Mouse (Mus musculus) kidney, adult 11 months (tissue): ENCODE data around the gene Tmem150a.

Experiments
- DNase-seq: peaks from one replicate; pipeline ENCODE4 v3.0.0; 2022

The Tmem150a gene

DNA sequence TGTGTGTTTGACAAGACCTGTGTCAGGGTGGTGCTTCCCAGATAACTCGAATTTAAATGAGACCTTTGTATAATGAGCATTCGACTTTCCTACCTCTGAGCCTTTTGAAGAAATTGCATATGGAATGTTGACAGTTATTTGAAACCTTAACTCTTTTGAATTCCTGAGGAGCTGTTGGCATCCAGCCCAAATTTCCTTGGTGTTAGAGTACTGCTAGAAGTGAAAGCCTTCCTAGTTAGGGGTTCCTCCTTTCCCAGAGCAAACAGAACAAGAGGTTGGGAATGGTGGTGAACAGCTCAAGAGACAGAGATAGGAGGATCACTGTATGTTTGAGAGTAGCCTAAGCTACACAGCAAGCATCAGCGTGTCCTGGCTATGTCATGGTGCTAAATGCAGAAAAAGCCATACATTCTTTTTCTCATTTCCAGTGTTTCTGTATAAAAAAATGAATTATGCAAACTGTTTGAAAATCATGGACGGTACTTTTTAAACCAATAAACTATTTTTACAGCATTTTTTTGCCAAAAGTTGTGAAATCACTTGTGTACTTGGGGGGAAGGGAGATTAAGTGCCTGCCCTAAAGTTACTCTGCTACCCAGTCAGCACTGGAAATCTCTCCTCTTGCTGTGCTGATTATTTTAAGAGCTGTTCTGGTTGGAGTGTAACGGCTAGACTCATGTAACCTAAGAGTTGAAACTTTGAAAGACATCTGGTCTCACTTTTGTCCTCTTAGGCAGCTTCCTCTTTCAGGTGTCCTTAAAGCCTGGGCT, 2.4 kb upstream of the Tmem150a start:
- no peak for DNase-seq

DNA sequence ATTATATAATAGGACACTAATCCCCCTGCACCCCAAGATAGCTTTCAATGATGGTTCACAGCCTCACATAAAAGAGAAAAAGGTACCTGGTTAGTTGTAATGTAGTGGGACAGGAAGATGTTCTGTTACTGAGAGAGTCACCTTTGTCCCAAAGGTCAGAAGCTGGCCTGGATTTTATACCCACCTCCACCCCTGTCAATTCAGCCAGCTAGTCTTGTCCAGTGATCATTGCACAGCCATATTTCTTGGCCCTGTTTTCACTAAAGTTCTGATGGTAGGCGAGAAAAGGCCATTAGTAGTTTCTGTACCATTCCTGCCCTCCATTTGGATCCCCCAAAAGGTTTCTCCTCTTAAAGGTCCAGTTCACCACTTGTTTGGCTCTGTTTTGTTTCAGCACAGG, 1.2 kb upstream of the Tmem150a start:
- no peak for DNase-seq

DNA sequence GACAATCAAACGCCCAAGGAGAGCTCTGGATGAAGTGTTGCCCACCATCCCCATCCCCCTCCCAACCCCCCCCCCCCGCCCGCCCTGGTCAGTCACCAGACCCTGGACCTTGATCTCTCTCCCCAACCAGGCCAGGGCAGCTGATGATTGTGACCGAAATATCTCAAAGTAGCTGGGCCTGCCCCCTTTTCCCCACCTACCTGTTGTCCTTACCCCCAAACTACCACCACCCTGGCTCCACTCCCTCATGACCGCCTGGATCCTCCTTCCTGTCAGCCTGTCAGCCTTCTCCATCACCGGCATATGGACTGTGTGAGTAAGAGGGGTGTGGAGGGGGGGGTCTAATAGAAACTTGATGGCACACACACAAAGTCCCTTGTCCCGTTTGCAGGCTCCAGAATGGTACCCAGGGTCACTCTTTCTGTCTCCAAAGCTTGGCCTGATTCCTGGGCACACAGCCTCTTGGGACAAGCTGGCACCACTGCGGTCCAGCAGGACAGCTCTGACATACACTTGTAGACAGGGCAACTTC, 820 bp downstream of the Tmem150a start:
- DNase-seq, result peak; percentile 58

DNA sequence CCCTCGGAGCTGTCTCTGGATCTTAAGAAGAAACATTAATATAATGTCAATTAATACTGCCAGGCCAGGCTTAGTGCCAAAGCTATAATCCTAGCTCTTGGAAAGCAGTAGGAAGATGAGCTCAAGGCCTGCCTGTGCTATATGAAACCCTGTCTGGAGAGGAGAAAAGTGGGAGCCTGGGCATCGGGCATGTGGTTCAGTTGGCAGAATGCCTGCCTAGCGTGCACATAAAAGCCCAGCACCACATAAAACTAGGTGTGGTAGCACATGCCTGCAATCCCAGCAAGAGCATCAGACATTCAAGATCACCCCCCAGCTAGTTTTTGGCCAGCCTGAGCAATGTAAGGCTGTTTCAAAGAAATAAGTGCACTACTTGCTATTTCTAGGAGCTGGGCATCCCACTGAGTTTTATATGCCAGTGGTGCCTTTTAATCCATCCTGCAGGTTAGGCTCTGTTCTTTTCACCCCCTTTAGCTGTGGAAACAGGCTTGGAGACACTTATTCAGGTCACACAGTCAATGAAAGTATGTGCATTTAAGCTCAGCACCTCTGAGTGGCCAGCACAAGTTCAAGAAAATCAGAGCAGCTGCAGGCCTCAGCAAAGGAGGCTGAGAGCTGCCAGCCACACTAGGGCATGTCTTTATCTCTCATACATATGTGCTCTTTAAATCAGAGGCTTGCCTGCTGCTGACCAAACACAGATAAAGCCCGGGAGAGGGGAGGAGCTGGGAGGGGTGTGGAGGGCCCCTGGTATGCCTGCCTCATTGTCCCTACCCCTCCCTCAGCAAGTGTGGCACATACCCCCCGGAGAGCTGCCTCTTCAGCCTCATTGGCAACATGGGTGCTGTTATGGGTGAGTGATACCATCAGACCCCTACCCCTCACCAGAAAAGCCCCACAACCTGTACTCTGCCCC, 2.2 kb downstream of the Tmem150a start:
- DNase-seq, result peak; percentile 33

DNA sequence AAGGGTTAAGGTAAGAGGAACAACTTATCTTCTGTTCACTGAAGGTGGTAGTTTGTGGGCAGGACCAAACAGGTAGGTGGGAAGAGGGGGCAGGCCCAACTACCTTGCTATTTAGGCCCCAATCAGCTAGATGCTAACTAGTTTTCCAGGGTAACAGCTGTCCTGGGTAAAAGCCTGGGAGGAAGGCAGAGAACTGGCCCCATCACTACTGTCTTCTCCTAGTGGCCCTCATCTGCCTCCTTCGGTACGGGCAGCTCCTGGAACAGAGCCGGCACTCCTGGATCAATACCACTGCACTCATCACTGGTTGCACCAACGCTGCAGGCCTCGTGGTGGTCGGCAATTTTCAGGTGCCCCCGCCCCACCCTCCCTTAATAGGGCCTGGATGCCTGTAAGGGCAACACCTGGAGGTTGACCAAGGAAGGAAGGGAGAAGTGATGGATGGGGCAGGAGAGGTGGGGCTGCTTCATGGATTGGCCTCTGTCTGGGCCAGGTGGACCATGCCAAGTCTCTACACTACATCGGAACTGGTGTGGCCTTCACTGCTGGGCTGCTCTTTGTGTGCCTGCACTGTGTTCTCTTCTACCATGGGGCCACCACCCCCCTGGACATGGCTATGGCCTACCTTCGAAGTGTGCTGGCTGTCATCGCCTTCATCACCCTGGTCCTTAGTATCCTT, 3.0 kb downstream of the Tmem150a start:
- no peak for DNase-seq

DNA sequence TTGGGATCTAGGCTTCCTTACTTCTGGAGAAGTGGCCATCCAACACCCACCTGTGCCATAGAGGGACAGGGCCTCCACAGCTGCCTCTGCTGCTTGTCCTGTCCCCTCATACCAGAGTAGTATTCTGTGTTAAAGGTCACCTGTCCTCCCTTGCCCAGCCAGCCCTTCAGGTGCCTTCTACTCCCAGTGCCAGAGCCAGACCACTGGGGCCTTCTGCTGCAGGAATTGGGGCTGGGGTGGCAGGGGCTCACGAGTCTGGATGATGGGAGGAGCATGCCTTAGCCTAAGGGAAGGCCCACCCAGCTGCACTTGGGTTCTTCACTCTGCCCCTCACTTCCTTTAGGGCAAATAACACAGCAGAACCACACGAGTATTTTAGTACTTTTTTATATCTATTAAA, 4.1 kb downstream of the Tmem150a start:
- no peak for DNase-seq

DNA sequence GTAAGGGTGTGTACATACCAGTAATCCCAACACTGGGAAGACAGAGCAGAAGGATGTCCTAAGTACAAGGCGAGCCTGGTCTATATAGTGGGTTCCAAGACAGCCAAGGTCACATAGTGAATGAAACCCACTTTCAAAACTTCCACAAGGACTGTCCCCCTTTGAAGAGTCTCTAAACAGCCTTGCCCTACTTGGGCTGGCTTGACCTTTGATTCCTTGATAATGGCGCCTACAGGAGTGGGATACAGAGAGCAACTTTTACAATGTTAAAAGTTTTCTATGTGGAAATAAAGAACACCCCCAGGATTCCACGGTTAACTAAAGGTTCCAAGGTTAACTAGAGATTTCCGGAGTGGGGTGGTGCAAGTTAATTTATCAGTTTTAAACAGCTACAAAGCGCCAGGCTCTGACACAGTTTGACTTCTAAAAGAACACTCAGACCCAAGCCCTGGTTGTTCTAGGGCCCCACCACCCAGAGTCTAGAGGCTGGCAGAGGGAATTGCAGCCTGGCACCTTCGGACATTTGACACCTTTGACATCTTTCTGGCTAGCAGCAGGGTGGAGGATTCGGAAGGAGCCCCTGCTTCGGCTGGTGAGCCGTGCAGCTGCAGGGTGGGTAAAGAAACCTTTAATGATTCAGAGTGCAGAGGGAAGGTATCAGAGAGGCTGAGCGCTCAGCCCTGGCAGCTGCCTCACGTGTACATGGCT, 4.8 kb downstream of the Tmem150a start:
- peak; percentile 63 for DNase-seq

DNA sequence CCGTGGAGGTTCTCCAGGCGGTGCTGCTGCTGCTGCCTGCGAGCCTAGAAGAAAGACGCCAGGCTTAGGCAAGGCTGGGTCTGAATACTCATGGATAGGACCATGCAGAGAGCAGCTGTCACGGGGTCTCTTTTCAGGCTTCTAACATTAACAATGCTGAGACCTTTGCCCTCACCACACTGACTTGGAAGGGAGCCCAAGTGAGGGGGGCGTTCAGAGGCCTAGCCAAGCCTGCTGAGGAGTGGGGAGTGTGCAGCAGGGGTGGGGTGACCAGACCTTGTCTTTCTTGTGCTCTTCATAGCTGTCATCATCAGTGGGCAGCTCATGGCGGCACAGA, 5.3 kb downstream of the Tmem150a start:
- peak; percentile 79 for DNase-seq

DNA sequence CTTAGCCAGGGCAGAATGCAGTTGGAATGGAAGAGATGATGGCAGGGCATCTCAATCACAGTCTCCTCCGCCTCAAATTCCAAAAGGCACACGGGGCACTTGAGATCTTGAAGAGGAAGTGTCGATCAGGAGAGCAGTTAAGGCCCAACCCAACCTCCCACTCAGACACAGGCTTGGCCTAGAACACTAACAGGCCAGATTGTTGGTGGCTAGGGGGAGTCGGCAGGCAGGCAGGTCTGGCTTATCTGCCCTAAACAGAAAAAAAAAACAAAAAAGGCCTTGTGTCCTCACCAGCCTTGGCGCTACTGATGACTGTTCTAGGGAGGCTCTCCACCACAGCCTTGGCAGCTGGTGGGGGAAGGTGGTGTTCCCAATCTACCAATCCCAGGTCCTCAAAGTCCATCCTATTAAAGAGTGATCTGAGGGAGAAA, 5.9 kb downstream of the Tmem150a start:
- DNase-seq, result no peak

DNA sequence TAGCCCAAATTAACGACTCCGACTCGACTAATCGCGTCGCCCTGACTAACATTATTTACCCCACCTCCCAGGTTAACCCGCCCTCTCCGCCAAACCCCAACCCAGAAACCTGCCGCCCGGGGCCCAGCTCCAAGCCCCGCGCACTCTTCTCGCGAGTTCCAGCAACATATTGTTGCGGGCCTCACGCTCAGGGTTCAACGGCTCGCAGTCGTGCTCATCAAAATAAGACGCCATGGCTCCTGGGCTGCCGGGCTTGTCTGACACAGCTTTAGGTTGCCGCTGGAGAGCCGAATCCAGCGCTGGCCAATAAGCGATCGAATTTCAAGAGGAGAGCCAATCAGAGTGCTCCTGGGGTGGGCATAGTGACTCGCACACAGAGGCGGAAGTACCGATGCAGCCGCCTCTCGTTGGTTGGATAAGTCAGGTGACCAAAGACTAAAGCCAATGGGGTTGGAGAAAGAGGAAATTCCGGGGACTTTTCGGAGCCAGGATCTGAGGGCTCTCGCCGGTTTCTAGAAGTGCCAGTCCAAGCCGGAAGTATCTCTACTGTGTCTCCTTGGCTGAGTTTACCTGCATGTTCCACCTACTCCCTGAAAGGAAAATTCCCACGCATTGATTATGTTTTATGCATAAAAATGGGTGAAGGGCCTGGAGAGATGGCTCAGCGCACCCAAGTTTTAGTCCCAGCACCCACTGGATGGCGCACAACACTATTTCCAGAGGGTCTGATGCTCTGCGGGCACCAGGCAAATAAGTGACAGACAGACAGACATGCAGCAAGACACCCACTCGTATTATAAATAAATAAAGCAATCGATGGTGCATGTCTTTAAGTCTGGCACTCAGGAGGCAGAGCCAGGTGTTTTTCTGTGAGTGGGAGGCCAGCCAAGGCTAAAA, 7.1 kb downstream of the Tmem150a start:
- peak; percentile 98 for DNase-seq

DNA sequence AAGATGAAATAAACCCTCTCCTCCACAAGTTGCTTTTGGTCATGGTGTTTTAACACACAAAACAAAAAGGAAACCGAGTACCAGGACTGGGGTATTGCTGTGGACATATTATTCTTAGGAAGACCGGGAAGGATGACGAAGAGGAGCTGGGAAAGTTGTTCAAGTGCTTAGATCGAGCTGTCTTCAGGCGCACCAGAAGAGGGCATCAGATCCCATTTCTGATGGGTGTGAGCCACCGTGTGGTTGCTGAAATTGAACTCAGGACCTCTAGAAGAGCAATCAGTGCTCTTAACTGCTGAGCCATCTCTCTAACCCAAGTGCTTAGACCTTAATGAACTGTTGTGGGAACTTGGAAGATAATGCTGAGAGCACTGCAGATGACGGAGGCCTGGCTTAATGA, 8.8 kb downstream of the Tmem150a start:
- no peak for DNase-seq

DNA sequence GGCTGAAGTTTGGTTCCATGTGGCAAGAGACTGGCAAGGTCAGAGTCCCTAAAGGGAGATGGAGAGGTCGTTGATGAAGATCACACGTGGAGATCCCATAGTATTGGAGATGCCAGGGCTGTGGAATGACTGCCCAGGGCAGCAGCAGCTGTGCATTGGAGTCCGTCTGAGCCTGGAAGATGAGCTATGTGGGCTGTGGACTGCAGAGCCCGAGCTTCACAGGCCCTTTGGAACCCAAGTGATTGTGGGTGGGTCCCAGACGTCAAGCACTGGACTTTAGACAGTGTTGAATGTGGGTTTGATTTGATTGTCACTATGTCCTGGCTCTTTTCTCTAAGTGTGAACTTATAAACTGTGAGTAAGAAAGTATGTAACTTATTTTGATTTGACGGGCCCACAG, 9.7 kb downstream of the Tmem150a start:
- DNase-seq, result no peak

DNA sequence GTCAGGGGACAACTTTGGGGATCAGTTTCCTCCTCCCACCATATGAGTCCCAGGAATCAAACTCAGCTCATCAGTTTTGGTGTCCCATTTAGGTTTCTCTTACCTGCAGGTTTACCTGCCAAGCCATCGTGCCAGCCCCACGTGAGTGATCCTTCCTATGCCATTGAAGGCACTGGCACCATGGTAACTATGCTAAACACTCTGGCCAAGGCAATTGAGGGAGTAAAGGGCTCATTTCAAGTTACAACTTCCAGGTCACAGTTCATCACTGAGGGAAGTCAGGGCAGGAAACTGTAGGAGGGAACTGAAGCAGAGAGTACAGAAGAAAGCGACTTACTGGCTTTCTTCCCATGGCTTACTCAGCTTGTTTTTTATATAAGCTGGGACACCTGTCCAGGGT, 11.1 kb downstream of the Tmem150a start:
- DNase-seq, result no peak

DNA sequence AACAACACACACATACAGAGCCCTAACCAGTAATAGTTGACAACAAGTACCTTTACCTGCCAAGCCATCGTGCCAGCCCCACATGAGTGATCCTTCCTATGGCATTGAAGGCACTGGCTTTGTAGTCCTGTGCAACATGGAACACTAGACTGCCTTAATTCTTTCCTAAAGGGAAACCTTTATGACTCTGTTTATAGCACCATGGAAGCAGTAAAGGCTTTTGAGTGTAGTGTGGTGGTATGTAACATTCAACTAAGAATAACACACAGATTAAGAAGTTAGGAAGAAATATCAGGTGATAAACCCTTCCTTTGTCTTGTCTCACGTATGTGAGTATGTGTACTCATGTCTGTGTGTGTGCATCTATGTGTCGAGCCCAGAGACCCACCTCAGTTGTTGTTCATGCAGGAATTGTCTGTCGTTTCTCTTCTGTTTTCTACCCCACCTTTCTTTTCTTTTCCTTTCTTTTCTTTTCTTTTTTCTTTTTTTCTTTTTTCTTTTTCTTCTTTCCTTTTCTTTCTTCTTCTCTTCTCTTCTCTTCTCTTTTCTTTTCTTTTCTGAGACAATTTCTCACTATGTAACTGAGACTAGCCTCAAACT, 11.7 kb downstream of the Tmem150a start, which contains the start of gene Rnf181:
TSS of gene Rnf181 (minus strand) at position 113 of the 600 bp plus-strand sequence.
- DNase-seq, result no peak

DNA sequence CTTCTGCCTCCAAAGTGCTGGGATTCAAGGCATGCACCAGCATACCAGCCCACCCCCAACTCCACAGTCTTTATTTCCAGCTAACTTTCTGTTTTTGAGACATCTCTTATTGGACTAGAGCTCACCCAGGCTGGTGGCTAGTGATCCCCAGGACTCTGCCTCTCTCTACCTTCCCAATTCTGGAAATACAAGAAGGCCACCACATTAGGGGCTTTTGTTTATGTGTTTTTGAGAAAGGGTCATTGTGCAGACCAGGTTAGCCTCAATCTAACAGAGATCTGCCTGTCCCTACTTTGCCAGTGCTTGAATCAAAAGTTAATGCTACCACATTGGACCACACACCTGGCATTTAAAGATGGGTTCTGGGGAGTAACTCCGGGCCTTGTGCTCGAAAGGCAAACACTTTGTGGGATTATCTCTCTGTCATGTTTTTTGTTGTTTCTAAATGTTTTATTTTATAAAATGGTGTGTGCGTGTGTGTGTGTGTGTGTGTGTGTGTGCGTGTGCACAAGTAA, 12.3 kb downstream of the Tmem150a start:
- no peak for DNase-seq

DNA sequence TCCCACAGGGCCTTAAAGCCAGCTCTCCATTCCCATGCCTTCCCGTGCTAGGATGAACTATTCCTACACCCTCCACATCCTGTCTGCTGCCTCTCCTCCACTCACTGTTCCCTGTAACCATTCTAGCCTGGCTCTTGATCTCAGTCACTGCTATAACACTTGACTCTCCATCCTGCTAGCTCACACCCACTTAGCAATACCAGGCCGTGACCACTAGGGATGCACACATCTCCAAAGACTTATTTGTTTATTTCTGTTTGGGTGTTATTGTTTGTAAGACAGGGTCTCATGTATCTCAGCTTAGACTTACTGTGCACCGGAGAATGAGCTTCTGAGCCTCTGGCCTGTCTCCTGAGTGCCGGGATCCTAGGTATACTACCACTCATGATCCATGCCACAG, 14.3 kb downstream of the Tmem150a start:
- no peak for DNase-seq

DNA sequence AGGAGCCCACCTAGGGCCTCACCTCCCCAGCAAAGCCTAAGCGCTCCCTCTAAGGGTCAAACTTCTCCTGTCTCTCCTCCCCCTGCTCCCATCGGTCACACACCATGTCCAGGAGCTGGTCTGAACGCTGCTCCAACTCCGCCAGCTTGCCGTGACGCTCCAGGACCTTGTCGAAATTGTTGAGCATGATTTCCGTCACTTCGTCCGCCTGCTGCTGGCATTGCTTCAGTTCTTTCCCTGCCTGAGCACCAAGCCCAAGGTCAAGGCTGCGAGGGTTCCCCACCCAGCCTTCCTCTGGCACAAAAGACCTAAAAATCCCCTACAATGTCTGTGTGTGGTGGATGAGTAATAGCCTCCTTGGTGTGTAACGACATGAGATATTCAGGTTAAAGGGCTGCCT, 14.8 kb downstream of the Tmem150a start:
- no peak for DNase-seq

DNA sequence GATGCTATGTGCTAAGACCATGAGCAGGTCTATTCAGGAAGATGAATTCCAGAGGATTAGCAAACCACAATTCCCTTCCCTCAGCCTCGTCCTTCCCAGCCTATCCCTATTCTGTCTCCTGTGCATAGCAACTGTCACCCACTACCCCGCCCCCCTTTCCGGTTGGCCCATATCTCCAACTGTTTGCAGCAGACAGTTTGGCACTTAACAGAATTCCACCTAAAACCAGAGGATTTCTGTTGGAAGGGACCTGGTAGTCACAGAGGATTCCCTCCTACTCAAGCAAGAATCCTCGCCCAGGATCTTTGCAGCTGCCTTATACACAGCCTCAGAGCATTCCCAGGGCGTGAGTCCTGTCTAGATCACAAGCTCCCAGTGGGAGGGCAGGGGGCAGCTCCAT, 15.9 kb downstream of the Tmem150a start:
- no peak for DNase-seq

DNA sequence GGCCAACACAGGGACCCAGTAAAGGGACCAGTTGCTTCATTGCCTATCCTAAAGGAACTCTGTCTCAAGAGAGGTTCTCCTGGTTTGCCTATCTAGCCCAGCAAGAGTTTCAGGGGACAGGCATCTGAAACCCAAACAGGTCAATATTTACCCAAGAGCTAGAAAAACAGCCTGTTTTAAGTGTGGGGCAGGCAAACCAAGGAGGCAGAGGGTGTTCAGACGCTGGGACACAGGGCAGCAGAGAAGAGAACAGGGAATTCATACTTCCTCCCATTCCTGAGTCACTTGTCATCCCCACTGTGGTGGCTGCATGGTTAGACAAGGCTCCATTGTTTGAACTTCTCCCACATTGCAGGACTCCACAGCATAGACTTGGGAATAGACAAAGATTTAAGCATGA, 16.3 kb downstream of the Tmem150a start:
- no peak for DNase-seq

DNA sequence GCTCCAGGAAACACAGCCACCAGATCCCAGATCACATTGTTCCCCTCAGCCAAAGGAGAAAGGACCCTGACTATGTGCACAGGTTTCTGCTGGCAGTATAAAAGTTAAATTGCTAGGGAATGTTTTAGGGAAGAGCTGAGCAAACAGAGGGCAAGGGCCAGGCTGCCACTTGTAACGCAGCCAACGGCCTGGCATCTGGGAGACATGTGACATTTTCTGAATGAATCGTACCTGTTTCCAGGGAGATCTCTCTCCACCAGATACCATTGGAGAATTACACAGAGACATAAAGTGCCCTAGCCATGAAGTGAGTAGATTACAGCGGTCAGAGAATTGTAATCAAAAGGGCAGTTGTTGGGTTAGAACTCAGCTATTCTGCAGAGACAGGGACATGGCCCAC, 17.9 kb downstream of the Tmem150a start:
- DNase-seq, result no peak

DNA sequence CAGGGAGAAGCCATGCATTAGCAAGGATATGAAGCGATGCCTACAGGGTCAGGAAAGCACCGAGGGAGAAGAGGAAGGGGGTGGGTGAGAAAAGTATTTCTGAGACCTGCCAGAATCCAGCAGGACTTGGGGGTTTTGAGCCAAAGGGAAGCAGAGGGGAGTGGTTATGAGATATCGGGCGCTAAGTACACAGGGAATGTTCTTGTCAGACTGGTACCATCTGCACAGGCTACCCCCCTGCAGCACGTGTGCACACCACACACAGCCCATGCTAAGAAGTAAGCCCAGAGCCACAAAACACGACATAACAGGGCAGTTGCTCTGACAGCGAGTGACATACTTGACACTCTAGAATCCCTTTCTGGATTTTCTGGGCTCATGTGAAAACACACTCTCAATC, 19.0 kb downstream of the Tmem150a start:
- DNase-seq, result no peak
